Mouse (Mus musculus) colon, adult 2 months (tissue): ENCODE results near the gene Cdc123. TPM values are rescaled to one million over a fixed set of nuclear protein-coding genes. Genes with fewer than 3 reads are reported as not detected.

Source experiments
- polyA plus RNA-seq: library from polyadenylated mRNA; depleted of rRNA; stranded (reverse); fragments of >200 nt; gene quantifications from 2 replicates; pipeline ENCODE4 v1.2.3, GENCODE M21; 2012; rRNA removed

The Cdc123 gene
- 24.6 and 34.2 TPM in 2 replicates for polyA plus RNA-seq

GRCm38 (mm10) chr2:5844873-5845631 is at the start of gene Cdc123, which contains the start of gene Nudt5:
Cdc123 (minus strand) TSS chr2:5845164.
Nudt5 (plus strand) TSS chr2:5845019.

GRCm38 (mm10) chr2:5862834-5863233 is 17.9 kb upstream of the Cdc123 start, which contains the start of gene Gm13199:
Gm13199 (minus strand) TSS chr2:5862934.

Other genes starting within 250 kb of the Cdc123 start
- 34.1 and 37.6 TPM in 2 replicates for gene Camk1d, start 130.6 kb downstream of the Cdc123 start, polyA plus RNA-seq
- gene Nudt5, start 145 bp downstream of the Cdc123 start, polyA plus RNA-seq, result 4.3 and 5.2 TPM in 2 replicates
- gene Gm13199, start 17.8 kb upstream of the Cdc123 start, polyA plus RNA-seq, result 1.9 and 2.9 TPM in 2 replicates
- 15.3 and 25.3 TPM in 2 replicates for gene Sec61a2, start 50.3 kb upstream of the Cdc123 start, polyA plus RNA-seq
- 0.35 and 0.64 TPM in 2 replicates for gene Dhtkd1, start 97.6 kb upstream of the Cdc123 start, polyA plus RNA-seq
- 1.1 and 1.5 TPM in 2 replicates for gene Upf2, start 106.3 kb upstream of the Cdc123 start, polyA plus RNA-seq